Mouse (Mus musculus) bone marrow, adult 2 months (tissue): ENCODE data around the gene 2810408A11Rik. TPM values are rescaled to one million over a fixed set of nuclear protein-coding genes. Genes with fewer than 3 reads are reported as not detected.
A peak's percentile ranks its signal among the peaks of the same experiment; 100 is the strongest.

Experiments used
- H3K27ac ChIP-seq: fragments of 200-500 bp; 2 replicates; pipeline ENCODE4 v1.5.1; 2012; ENCODE audit warnings: low read depth, mild to moderate bottlenecking, control low read depth, inconsistent platforms, low read length; ENCODE audit not compliant: control insufficient read depth, poor library complexity, insufficient read depth
- H3K4me1 ChIP-seq: fragments of 200-500 bp; 2 replicates; pipeline ENCODE4 v1.6.1; 2011; ENCODE audit warnings: low read length; ENCODE audit not compliant: control insufficient read depth, insufficient read depth
- H3K4me3 ChIP-seq: fragments of 200-500 bp; replicated peaks from 2 replicates; pipeline ENCODE3; 2011; ENCODE audit warnings: mild to moderate bottlenecking, low read depth, low read length, control low read depth; ENCODE audit not compliant: control insufficient read depth
- CTCF ChIP-seq: fragments of 200-500 bp; IDR thresholded peaks from 2 replicates; pipeline ENCODE4 v1.5.1; 2011; ENCODE audit warnings: low read length, control low read depth; ENCODE audit not compliant: control insufficient read depth, insufficient read depth
- POLR2A ChIP-seq: fragments of 200-500 bp; IDR thresholded peaks from 2 replicates; pipeline ENCODE4 v1.6.1; 2011; ENCODE audit warnings: low read depth, mild to moderate bottlenecking, control low read depth, low read length, borderline replicate concordance; ENCODE audit not compliant: control insufficient read depth
- WGBS: fragments of 180-500 bp; shearing (Covaris S2); methylation state at CpG from one replicate; pipeline ENCODE4 v1.1.7; 2018; 5-methylcytosine and 5-hydroxymethylcytosine counted together
- polyA plus RNA-seq: library from polyadenylated mRNA; stranded (reverse); fragments of >200 nt; gene quantifications from 2 replicates; pipeline ENCODE4 v1.2.4, GENCODE M21; 2011; ENCODE audit warnings: low replicate concordance; ENCODE audit not compliant: missing spikeins, insufficient read depth, insufficient read length

2810408A11Rik gene
- polyA plus RNA-seq, 1 experiment, result 5.6 TPM

DNA sequence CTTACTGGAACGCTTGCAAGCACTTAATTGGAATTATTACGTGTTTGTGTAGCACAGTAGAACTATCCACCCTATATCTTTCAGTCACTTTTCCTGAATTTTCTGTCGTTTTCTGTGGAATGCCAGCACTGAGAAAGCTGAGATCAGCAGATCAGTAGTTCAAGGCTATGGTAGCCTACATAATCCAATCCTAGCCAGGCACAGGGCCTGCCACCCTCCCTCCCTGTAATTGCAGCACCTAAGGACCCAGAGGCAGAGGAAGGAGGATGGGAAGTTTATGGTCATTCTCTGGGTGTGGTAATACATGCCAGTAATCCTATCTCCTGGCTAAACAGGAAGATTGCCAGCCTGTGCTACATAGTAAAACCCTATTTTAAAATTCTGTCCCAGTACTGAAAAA is 22.0 kb upstream of the 2810408A11Rik start:
- no peak overlapping the region for H3K27ac ChIP-seq
- H3K4me1 ChIP-seq, result no peaks in the 10 kb centered on the region; the same call in 1 of the 2 replicates
- WGBS, result 46% methylated on average over 3 of the region's 3 CpGs

GRCm38 (mm10) chr11:69922012-69922756 is 21.4 kb upstream of the 2810408A11Rik start:
- H3K4me1 ChIP-seq, result no peaks in the 10 kb centered on the region; the same call in 1 of the 2 replicates
- 3% methylated on average over 12 of the region's 12 CpGs for WGBS
- H3K27ac ChIP-seq, result peak overlapping the region; percentile 78
- no peak for TF ChIP-seq POLR2A
- TF ChIP-seq CTCF, result no peak
- H3K4me3 ChIP-seq, result peak overlapping the region; percentile 77

More for the DNA sequence above, 22.0 kb upstream of the 2810408A11Rik start:
- no peak overlapping the region for H3K4me3 ChIP-seq
- TF ChIP-seq POLR2A (no peak), CTCF (no peak)

GRCm38 (mm10) chr11:69921114-69922011 is 20.6 kb upstream of the 2810408A11Rik start, which contains the start of gene Eif5a:
Eif5a (minus strand) TSS chr11:69921958.
- Histone ChIP-seq H3K4me3 (peak within 1 kb of the TSS; percentile 86), H3K27ac (peak within 1 kb of the TSS; percentile 95), H3K4me1 (no peaks in the 10 kb centered on the region; the same call in 1 of the 2 replicates)
- TF ChIP-seq CTCF (peak; percentile 54; the same call in 1 of the 2 replicates), POLR2A (peak; percentile 90)
- under 1% methylated on average over 78 of the region's 78 CpGs for WGBS

DNA sequence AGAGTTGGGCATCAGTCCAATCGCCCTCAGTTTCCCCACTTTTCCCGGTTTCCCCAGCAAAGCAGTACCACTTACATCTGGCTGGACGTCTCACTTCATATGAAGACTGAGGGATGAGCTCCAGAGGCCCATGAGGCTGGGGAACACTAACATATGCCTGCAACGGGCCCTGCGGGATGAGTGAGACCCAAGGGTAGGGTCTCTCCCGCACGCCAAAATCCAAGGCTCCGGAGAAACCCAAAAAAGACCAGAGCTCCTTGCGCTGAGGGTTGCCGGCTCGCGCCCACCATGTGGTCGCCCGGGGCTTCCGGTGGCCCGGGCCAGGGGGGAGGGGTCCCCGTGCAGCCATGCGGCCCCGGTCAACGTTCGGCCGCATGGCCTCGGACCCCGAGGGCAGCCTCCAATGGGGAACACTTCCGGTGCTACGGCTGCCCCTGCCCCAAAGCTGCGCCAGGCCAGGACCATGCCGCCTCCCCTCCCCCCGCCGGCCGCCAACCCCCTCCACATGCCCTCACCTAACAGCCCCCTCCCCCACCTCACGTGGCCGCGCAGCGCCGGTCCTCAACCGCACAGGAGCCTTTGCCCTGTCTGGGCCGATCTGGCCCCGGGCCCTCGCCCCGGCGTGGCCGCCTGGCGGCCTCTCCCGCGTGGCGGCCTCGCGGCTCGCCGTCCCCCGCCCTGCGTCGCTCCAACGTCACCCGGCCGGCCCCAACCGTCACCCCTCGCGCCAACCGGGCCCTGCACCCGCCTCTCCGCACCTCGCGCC is 19.7 kb upstream of the 2810408A11Rik start:
- WGBS, result under 1% methylated on average over 64 of the region's 65 CpGs
- no peak; the same call in 1 of the 2 replicates for TF ChIP-seq POLR2A
- TF ChIP-seq CTCF, result no peak
- Histone ChIP-seq H3K4me1 (no peaks in the 10 kb centered on the region; the same call in 1 of the 2 replicates), H3K27ac (peak overlapping the region; percentile 95), H3K4me3 (peak overlapping the region; percentile 86)

GRCm38 (mm10) chr11:69919661-69920265 is 19.0 kb upstream of the 2810408A11Rik start:
- no peak for TF ChIP-seq CTCF
- TF ChIP-seq POLR2A, result no peak
- WGBS, result under 1% methylated on average over 17 of the region's 17 CpGs
- H3K27ac ChIP-seq, result peak overlapping the region; percentile 95
- H3K4me3 ChIP-seq, result peak overlapping the region; percentile 86
- H3K4me1 ChIP-seq, result no peaks in the 10 kb centered on the region; the same call in 1 of the 2 replicates

- H3K4me1 ChIP-seq, result no peaks in the 10 kb centered on the region; the same call in 1 of the 2 replicates
- 26% methylated on average over 9 of the region's 9 CpGs for WGBS
- H3K27ac ChIP-seq, result no peak overlapping the region
- no peak for TF ChIP-seq CTCF
- TF ChIP-seq POLR2A, result no peak
- peak overlapping the region; percentile 86 for H3K4me3 ChIP-seq
Observed at GRCm38 (mm10) chr11:69919053-69919452, 18.3 kb upstream of the 2810408A11Rik start.

GRCm38 (mm10) chr11:69918118-69918517 is 17.3 kb upstream of the 2810408A11Rik start:
- H3K4me1 ChIP-seq, result peaks cover 2% of the 10 kb centered on the region
- H3K4me3 ChIP-seq, result no peak overlapping the region
- TF ChIP-seq CTCF (no peak), POLR2A (no peak)
- no peak overlapping the region for H3K27ac ChIP-seq
- 66% methylated on average over 5 of the region's 5 CpGs for WGBS
